Mouse (Mus musculus): Measurements from ENCODE around the gene Cmbl. TPM values are rescaled to one million over a fixed set of nuclear protein-coding genes. Genes with fewer than 3 reads are reported as not detected.

Gene Cmbl
- 100 to 1,000 TPM; 103 to 106 TPM for total RNA-seq (2021)
- long read RNA-seq, experiment 1, transcript Cmbl-201 (6 exons, 1,155 nt): major isoform, 68 of 96 reads
- long read RNA-seq, experiment 1, partial matches to known transcripts: 8 of 96 reads
- long read RNA-seq, experiment 1, other reads (novel, unspliced or antisense): 16 of 96 reads
- long read RNA-seq, experiment 2, transcript Cmbl-201 (6 exons, 1,155 nt): major isoform, 65 of 105 reads
- long read RNA-seq, experiment 2, partial matches to known transcripts: 10 of 105 reads
- long read RNA-seq, experiment 2, other reads (novel, unspliced or antisense): 28 of 105 reads

DNA sequence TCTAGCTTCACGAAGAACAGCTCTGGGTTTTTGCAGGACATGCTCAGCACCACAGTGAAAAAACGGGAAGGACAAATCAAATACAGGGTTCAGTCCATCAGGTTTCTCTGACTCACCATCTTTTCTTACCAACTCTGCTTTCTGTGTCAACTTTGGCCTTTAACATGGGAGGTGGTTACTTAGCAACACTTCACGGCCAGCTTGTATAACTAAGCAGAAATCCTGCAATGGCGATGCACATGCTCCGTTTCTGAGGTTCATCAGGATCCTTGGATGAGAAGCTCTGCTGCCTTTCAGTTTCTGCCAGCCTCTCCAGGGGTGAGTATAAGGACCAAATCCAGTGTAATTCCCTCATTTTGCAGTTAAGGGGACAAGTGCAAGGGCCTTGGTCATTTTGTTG lies at the start of gene Cmbl:
Cmbl (plus strand) TSS at position 206 of the 400 bp plus-strand sequence.
- DNase-seq (ENCODE audit: low spot score in 2 of 2): no peak

GRCm38 (mm10) chr15:31517186-31517585 lies 48.0 kb upstream of the Cmbl start:
- DNase-seq (ENCODE audit: low spot score in 2 of 2): no peak

- DNase-seq (ENCODE audit: low spot score in 2 of 2): no peak
These were observed 46.8 kb upstream of the Cmbl start for GRCm38 (mm10) chr15:31518371-31518770.

DNA sequence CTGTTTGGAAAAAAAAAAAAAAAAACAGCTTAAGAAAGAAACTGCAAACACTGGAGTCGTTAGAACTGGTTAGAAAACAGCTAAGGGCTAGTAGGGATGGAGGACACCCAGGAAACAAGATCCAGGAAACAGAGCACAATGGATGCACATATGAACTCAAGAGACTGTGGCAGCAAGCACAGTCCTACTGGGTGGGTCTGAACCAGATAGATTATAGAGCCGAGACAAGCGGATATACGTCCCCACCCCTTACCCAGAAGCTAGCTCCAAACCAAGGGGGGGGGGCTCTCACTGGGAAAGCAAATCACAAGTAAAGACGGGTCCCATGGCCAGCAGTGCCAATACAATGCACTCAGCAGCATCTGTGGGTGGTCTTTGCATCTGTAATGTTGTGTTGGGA lies 46.2 kb upstream of the Cmbl start:
- DNase-seq (ENCODE audit: low spot score in 2 of 2): no peak

DNA sequence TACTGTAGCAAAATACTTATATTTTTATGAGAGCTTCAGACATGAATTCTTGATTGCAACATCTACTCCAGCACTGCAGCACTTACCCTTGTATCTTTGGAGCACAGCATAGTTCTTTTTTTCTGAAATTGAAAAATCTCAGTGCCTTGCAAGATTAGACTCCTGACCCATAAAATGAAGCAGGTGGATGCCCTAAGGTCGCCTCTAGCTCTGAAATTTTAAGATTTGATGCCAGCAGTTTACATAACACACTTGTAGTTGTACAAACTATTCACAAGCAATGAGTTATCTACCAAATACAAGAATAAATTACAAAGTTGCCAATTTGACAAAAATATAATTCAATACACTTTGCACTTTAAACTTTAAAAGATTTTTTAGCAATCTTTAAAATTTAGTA lies 38.7 kb upstream of the Cmbl start:
- no peak for DNase-seq (ENCODE audit: low spot score in 2 of 2)

- no peak for DNase-seq (ENCODE audit: low spot score in 2 of 2)
These were observed 36.7 kb upstream of the Cmbl start for GRCm38 (mm10) chr15:31528477-31528876.

DNA sequence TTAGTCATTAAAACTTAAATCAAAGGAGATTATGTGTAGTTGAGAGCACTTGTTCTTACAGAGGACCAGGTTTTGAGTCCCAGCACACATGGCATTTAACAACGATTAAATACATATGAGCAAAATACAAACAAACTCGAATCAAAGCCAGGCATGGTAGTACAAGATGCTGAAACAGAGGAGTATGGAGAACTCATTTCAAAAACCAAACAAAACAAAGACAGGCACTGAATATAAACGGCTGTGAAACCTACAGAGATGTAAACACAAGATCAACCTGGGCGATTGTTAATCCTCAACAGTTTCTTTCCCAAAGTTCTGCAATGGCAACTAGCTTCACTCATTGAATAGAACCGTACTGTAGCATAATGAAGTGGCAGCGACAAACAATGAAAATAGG lies 36.1 kb upstream of the Cmbl start:
- no peak for DNase-seq (ENCODE audit: low spot score in 2 of 2)

- peak in 1 of 2 experiments; percentile 21 for DNase-seq (ENCODE audit: low spot score in 2 of 2)
These were observed 35.2 kb upstream of the Cmbl start for GRCm38 (mm10) chr15:31529811-31530658.

- peak; percentile 65 to 81 for DNase-seq (ENCODE audit: low spot score in 2 of 2)
These were observed 34.3 kb upstream of the Cmbl start, which contains the start of gene March6 for GRCm38 (mm10) chr15:31530659-31531445. Gene March6 (minus strand): TSS chr15:31531053.

GRCm38 (mm10) chr15:31531446-31532330 lies 33.5 kb upstream of the Cmbl start:
- no peak for DNase-seq (ENCODE audit: low spot score in 2 of 2)

GRCm38 (mm10) chr15:31532331-31533021 lies 32.7 kb upstream of the Cmbl start:
- no peak for DNase-seq (ENCODE audit: low spot score in 2 of 2)

DNA sequence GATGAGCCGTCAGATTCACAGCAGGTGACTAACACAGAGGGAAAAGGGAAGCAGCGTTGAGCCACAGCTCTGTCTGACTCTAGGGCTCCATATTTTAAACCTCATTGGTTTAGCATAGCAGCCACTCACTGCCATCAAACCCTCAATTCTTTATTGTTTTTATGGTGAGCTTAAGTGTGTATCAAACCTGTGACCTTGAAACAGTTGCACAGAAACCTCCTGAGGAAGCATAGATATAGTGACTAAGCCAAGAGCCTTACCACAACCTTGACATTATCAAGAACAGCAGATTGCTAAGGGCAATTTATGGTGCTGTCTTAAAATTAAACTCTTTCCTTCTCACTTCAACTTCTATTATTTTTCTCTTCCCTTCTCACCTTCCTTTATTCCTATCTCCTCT lies 31.7 kb upstream of the Cmbl start:
- no peak for DNase-seq (ENCODE audit: low spot score in 2 of 2)

- DNase-seq (ENCODE audit: low spot score in 2 of 2): no peak
These were observed 30.5 kb upstream of the Cmbl start for GRCm38 (mm10) chr15:31534421-31535258.

DNA sequence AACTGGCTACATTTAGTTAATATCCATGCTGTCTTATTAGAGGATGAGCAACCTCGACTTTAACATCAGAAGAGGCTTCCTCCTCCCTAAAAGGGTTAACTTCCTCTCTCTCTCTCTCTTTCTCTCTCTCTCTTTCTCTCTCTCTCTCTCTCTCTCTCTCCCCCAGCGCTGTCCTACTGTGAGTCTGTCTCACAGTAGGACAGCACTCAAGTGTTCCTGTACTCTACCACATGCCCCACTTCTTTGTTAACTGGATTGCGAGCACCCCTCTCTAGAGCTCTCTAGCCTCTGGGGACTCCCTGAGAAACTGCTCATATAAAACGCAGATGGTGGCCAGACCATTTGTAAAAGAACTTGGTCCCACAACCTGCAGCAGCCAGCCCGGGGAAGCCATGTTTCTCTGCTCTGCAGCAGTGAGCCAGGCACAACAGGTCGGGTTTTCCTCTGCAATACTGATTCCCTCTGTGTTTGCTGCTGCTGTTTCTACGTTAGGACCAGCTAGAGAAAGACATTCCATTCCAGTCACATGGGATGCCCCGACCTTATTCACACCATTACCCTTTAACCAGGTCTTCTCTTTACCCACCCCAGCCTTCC lies 29.8 kb upstream of the Cmbl start:
- DNase-seq (ENCODE audit: low spot score in 2 of 2): no peak

- no peak for DNase-seq (ENCODE audit: low spot score in 2 of 2)
These were observed 29.0 kb upstream of the Cmbl start for GRCm38 (mm10) chr15:31536051-31536737.

DNA sequence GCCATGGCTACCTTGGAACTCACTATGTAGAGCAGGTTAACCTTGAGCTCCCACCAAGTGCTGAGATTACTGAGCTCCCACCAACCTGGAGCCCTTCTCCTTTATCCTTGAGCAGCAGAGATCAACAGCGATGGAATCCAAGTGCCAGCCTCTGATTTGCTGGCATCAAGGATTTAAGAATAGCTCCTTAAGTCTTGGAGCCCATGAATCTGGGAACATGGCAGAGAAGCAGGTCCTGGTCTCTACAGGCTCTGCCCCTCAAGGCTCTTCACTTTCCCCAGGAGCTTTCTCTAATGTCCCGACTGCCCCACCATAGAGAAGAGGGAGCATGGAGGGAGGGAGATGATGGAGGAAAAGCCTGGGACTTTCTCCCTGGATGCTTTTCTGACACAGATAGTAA lies 27.5 kb upstream of the Cmbl start:
- DNase-seq (ENCODE audit: low spot score in 2 of 2): no peak

DNA sequence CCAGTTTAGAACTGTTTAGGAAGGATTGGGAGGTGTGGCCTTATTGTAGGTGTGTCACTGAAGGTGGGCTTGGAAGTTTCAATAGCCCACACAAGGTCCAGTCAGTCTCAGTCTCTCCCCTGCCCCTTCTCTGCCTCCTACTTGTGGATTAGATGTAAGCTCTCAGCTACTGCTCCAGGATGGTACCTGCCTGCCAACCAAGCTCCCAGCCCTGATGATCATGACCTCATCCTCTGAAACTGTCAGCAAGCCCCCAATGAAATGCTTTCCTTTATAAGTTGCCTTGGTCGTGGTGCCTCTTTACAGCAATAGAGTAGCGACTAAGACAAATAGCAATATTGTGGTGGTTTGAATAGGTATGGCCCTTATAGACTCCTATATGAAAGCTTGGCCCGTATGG lies 26.8 kb upstream of the Cmbl start:
- no peak for DNase-seq (ENCODE audit: low spot score in 2 of 2)

All from adrenal gland, postnatal 4 days (tissue).